Mouse (Mus musculus) hindbrain, embryonic 12.5 days (tissue): ENCODE results near the gene Lrfn3. TPM values are rescaled to one million over a fixed set of nuclear protein-coding genes. Genes with fewer than 3 reads are reported as not detected.

Experiments used
- ATAC-seq: fragments of 200-750 bp; cut with Nextera tagmentation; 2 replicates; pipeline ENCODE4 v1.8.0; 2017; ENCODE audit warnings: moderate TSS enrichment; ENCODE audit not compliant: low FRiP score
- H3K27ac ChIP-seq: fragments of 300-500 bp; sonication (generic); 2 replicates; pipeline ENCODE4 v1.5.1; 2016; ENCODE audit warnings: mild to moderate bottlenecking
- H3K27me3 ChIP-seq: fragments of 300-500 bp; sonication (generic); 2 replicates; pipeline ENCODE4 v1.6.1; 2016; ENCODE audit warnings: mild to moderate bottlenecking
- H3K36me3 ChIP-seq: fragments of 300-500 bp; sonication (generic); 2 replicates; pipeline ENCODE4 v1.6.1; 2016; ENCODE audit warnings: mild to moderate bottlenecking
- H3K4me1 ChIP-seq: fragments of 300-500 bp; sonication (generic); 2 replicates; pipeline ENCODE4 v1.6.1; 2016
- H3K4me2 ChIP-seq: fragments of 300-500 bp; sonication (generic); replicated peaks from 2 replicates; pipeline ENCODE4 v1.6.1; 2016; ENCODE audit warnings: mild to moderate bottlenecking
- H3K4me3 ChIP-seq: fragments of 300-500 bp; sonication (generic); 2 replicates; pipeline ENCODE4 v1.5.1; 2016; ENCODE audit warnings: mild to moderate bottlenecking
- H3K9ac ChIP-seq: fragments of 300-500 bp; sonication (generic); 2 replicates; pipeline ENCODE4 v1.6.1; 2016; ENCODE audit warnings: mild to moderate bottlenecking, moderate library complexity
- H3K9me3 ChIP-seq: fragments of 300-500 bp; sonication (generic); replicated peaks from 2 replicates; pipeline ENCODE4 v1.6.1; 2016; ENCODE audit warnings: mild to moderate bottlenecking
- WGBS: fragments of 180-500 bp; shearing (Covaris S2); methylation state at CpG from one replicate; pipeline ENCODE4 v1.1.7; 2016; 5-methylcytosine and 5-hydroxymethylcytosine counted together
- polyA plus RNA-seq: library from polyadenylated mRNA; unstranded; fragments of >200 nt; fragmentation: Nextera tagmentation; extraction: Ambion mirVana; gene quantifications from 2 replicates; pipeline ENCODE4 v1.2.1, GENCODE M21; 2016

The Lrfn3 gene
- polyA plus RNA-seq, 1 experiment from 2014 or later = 10.1 TPM

DNA sequence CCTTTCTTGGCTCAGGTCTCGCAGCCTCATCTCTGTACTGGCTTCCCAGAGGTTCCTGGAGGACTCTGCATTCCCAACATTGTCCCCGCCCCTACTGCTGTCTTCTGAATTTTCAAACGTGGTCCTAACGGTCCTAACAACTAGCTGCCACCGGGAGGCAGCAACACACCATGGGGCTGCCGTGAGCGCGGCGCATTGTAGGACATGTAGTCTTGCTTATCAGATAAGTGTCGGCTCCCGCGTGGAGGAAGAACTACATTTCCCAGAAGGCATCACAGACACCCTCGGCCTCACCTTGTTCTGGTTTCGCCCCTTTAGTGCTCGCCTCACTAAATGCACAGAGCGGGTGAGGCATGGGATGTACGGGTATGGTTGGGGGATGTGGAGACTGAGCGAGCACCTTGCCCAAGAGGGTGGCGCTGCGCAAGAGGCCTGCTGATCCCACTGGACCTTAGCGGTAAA, 11.0 kb upstream of the Lrfn3 start:
- peak overlapping the region; percentile 56; the same call in 1 of the 2 replicates for H3K9ac ChIP-seq
- H3K27ac ChIP-seq = peak overlapping the region; percentile 67; the same call in 1 of the 2 replicates
- H3K36me3 ChIP-seq = no peaks in the 10 kb centered on the region
- ATAC-seq = peak; percentile 98
- under 1% methylated on average over 21 of the region's 21 CpGs for WGBS
- H3K27me3 ChIP-seq = no peaks in the 10 kb centered on the region
- H3K9me3 ChIP-seq = no peaks in the 10 kb centered on the region
- H3K4me1 ChIP-seq = no peaks in the 10 kb centered on the region
- H3K4me2 ChIP-seq = peak overlapping the region; percentile 53
- peak overlapping the region; percentile 36 for H3K4me3 ChIP-seq

DNA sequence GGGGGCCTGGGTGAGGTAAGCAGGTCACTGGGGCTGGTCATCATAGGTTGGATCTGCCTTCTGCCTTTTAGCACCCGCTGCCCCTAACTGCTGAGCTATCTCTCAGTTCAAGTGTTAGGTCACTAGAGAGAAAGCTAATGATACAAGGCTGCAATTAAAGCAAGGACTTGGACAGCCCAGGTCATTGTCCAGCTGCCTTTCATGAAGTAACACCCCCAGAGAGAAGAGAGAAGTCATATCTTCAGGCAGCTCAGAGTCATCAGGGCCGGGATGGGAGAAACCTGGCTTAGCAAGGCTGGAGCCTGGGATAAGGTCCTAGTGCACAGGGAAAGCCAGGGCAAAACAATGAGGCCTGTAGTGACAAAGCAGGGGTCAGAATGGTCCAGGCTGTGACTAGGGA, 4.9 kb upstream of the Lrfn3 start:
- Histone ChIP-seq H3K9ac (no peak overlapping the region), H3K9me3 (no peaks in the 10 kb centered on the region), H3K4me1 (peaks cover 6% of the 10 kb centered on the region), H3K4me3 (no peak overlapping the region), H3K27ac (no peak overlapping the region), H3K4me2 (no peak overlapping the region), H3K27me3 (peaks cover 13% of the 10 kb centered on the region), H3K36me3 (no peaks in the 10 kb centered on the region)
- WGBS = 77% methylated on average over 2 of the region's 2 CpGs
- no peak for ATAC-seq

DNA sequence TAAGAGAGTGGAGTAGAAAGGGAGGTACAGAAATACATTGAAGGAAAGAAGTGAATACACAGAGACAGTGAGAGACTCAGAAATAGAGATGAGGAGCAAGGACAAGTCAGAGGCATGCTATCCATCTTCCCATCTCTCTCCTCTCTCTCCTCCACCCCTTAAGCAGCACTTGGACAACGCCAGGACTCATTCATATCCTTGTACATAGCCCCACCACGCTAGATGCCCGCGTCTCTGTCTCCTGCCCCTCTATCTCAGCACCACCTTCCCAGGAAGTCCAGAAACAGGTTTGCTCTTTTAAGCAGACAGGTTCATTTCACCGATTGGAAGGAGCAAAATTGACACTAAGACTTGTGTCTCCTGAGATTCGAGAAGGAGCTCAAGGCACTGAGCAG, 769 bp upstream of the Lrfn3 start:
- Histone ChIP-seq H3K4me3 (peak overlapping the region; percentile 84), H3K4me1 (peaks cover 41% of the 10 kb centered on the region), H3K27ac (no peak overlapping the region), H3K27me3 (peaks cover 13% of the 10 kb centered on the region), H3K9me3 (no peaks in the 10 kb centered on the region), H3K9ac (peak overlapping the region; percentile 97), H3K4me2 (peak overlapping the region; percentile 86), H3K36me3 (peaks cover 16% of the 10 kb centered on the region)
- peak; percentile 31; the same call in 1 of the 2 replicates for ATAC-seq
- 68% methylated on average over 6 of the region's 6 CpGs for WGBS

DNA sequence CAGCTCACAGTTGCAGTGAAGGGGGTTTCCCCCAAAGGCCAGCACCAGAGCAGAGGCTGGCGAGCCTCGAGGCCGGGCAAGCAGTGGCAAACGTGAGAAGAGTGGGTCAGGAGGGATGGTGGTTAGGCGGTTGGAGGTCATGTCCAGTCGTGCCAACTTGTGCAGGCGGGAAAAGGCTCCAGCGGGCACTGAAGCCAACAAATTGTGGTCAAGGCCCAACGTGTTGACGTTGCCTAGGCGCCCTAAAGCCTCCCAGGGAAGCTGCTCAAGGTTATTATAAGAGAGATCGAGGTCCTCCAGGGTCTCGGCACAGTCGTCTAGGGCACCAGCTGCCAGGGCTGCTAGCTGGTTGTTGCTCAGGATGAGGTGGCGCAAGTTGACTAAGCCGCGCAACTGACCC, 2.5 kb downstream of the Lrfn3 start:
- H3K27me3 ChIP-seq = peaks cover 10% of the 10 kb centered on the region
- H3K9ac ChIP-seq = no peak overlapping the region
- ATAC-seq = no peak
- WGBS = 92% methylated on average over 17 of the region's 17 CpGs
- no peaks in the 10 kb centered on the region for H3K9me3 ChIP-seq
- H3K4me1 ChIP-seq = peaks cover 47% of the 10 kb centered on the region
- no peak overlapping the region for H3K27ac ChIP-seq
- peaks cover 28% of the 10 kb centered on the region for H3K36me3 ChIP-seq
- peak overlapping the region; percentile 86; the same call in 1 of the 2 replicates for H3K4me2 ChIP-seq
- H3K4me3 ChIP-seq = no peak overlapping the region

DNA sequence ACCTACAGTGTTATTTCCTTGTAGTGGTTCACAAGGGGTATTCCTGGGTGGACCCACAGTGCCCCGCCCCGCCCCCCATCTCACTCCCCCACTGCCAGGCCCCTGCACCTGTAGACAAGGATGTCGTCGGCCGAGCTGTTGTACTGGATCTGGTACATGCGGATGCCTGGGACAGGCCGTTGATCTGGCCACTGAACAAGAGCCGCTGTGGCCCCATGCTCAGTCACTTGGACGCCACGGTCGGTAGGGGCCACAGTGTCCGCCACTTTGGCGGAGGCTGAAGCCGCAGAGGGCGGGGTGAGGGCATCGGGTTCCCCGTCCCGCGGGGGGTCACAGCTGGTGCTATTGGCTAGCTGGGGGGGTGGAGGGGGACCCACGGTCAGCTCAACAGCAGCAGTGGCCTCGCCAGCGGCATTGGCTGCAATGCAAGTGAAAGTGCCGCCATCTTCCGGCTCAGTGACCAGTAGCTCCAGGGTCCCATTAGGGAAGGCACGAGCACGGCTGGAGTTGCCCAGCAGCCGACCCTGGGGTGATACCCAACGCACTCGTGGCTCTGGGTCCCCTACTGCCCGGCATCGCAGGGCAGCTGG, 3.2 kb downstream of the Lrfn3 start:
- no peak for ATAC-seq
- no peaks in the 10 kb centered on the region for H3K9me3 ChIP-seq
- H3K27me3 ChIP-seq = peaks cover 5% of the 10 kb centered on the region
- peaks cover 51% of the 10 kb centered on the region for H3K4me1 ChIP-seq
- peak overlapping the region; percentile 43 for H3K4me2 ChIP-seq
- H3K9ac ChIP-seq = 0 out of 2 replicates have a peak overlapping the region, but pooled peaks have one; percentile 18
- peak overlapping the region; percentile 3; the same call in 1 of the 2 replicates for H3K4me3 ChIP-seq
- H3K27ac ChIP-seq = no peak overlapping the region
- 67% methylated on average over 31 of the region's 31 CpGs for WGBS
- H3K36me3 ChIP-seq = peaks cover 34% of the 10 kb centered on the region

DNA sequence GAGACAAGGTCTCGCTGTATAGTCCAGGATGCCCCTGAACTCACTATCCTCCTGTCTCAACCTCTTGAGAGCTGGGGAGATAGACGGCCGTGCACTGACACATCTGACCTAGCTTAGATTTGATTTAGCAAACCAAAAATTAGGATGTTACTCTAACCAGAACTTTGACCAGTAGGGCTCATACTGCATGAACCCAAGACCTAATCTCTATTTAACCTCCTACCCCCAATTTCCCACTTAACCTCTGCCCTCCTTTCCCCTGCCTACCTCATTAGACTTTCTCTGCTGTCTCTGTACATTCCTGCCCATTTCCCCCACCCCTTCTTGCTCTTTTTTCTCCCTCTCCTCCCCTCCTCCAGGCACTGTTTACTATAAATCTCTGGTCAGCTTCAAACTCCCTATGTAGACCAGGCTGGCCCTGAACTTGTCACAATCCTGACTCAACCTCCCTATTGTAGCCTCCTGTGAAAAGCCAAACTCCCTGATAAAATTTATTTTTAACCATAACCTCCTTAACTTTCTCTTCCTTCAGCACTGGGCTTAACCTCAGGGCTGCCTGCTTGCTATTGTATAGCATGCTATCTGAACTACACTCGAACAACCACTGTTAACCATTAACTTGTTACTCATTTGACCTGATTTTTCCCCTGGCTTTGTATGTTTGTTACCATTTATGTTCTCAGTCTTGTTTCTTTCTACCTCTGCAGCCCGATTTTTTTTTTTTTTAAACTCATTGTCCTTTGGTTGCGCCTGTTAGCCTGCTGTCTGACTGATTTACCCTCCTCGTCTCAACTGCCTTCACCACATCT, 4.0 kb downstream of the Lrfn3 start:
- Histone ChIP-seq H3K36me3 (peaks cover 34% of the 10 kb centered on the region), H3K9me3 (no peaks in the 10 kb centered on the region), H3K27me3 (no peaks in the 10 kb centered on the region), H3K4me1 (peaks cover 56% of the 10 kb centered on the region), H3K4me3 (no peak overlapping the region), H3K27ac (no peak overlapping the region), H3K9ac (0 out of 2 replicates have a peak overlapping the region, but pooled peaks have one; percentile 18), H3K4me2 (peak overlapping the region; percentile 43; the same call in 1 of the 2 replicates)
- ATAC-seq = no peak
- 68% methylated on average over 7 of the region's 7 CpGs for WGBS

DNA sequence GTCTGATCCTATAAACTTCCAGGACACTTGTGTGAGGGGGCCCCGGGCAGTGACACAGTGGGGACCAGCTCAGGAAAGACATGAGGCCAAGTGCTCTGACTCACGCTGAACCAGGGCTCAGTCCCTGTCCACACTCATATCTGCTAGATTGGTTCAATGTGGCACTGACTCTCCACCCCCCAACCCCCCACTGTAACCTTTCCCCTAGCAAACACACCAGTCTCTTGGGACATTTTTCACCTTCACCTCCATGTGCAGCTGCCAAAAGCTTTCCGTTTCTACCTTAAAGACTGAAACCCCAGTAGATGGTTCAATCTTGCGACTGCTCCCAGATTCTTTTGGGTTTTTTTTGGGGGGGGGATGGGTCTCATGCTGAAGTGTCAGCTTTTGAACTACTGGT, 8.5 kb downstream of the Lrfn3 start:
- peaks cover 19% of the 10 kb centered on the region for H3K4me1 ChIP-seq
- peaks cover 18% of the 10 kb centered on the region for H3K27me3 ChIP-seq
- 80% methylated on average over 4 of the region's 4 CpGs for WGBS
- no peak overlapping the region for H3K4me3 ChIP-seq
- no peak for ATAC-seq
- H3K9ac ChIP-seq = no peak overlapping the region; the same call in 1 of the 2 replicates
- H3K9me3 ChIP-seq = no peaks in the 10 kb centered on the region
- no peak overlapping the region for H3K4me2 ChIP-seq
- H3K27ac ChIP-seq = no peak overlapping the region
- H3K36me3 ChIP-seq = peaks cover 18% of the 10 kb centered on the region

DNA sequence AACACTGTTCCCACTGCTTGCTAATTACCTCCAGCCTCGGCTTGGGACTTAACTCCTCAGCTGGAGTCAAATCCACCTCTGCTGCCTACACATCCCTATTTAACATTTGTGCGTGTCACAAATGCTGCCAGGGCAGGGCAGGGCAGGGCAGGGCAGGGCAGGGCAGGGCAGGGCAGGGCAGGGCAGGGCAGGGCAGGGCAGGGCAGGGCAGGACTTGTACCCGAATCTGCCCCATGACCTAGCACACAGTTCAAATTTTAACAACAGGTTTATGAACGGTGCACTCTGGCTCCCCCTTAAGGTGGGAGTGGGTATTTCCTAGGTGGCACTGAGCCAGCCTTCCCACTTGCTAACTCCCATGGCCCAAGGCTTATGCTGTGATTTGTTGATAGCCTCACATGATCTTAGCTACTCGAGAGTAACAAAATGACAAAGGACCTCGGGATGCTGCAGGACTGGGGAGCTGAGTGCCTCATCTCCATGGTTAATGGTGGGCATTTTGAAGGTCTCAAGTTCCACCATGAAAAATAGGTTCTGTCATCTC, 9.2 kb downstream of the Lrfn3 start:
- no peak overlapping the region for H3K4me2 ChIP-seq
- no peak overlapping the region for H3K4me3 ChIP-seq
- H3K4me1 ChIP-seq = peaks cover 17% of the 10 kb centered on the region
- WGBS = 16% methylated on average over 6 of the region's 6 CpGs
- ATAC-seq = peak; percentile 58
- peaks cover 18% of the 10 kb centered on the region for H3K36me3 ChIP-seq
- H3K9ac ChIP-seq = no peak overlapping the region
- H3K27ac ChIP-seq = no peak overlapping the region
- H3K9me3 ChIP-seq = no peaks in the 10 kb centered on the region
- peaks cover 24% of the 10 kb centered on the region for H3K27me3 ChIP-seq

DNA sequence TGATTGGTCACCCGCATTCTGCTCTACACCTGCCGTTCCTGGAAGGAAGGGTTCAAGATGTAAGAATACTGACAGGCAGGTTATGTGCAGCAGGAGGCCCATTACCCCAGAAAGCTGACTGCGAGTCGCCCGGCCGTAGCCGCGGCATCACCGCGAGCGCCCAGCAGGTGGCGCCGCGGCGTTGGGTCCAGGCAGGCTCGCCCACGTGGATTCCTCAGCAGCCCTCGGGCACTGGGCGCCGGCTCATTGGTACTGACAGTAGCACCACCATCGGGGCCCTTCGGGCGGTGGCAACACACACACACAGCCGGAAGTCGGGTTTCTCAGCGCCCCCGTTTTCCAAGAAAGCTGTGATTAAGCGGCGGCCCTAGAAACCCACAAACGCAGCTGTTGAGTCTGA, 14.7 kb downstream of the Lrfn3 start:
- Histone ChIP-seq H3K9me3 (no peaks in the 10 kb centered on the region), H3K27me3 (peaks cover 48% of the 10 kb centered on the region), H3K9ac (no peak overlapping the region), H3K4me1 (no peaks in the 10 kb centered on the region), H3K4me3 (no peak overlapping the region), H3K4me2 (peak overlapping the region; percentile 33), H3K36me3 (no peaks in the 10 kb centered on the region), H3K27ac (no peak overlapping the region)
- ATAC-seq = peak; percentile 71
- 2% methylated on average over 30 of the region's 30 CpGs for WGBS

DNA sequence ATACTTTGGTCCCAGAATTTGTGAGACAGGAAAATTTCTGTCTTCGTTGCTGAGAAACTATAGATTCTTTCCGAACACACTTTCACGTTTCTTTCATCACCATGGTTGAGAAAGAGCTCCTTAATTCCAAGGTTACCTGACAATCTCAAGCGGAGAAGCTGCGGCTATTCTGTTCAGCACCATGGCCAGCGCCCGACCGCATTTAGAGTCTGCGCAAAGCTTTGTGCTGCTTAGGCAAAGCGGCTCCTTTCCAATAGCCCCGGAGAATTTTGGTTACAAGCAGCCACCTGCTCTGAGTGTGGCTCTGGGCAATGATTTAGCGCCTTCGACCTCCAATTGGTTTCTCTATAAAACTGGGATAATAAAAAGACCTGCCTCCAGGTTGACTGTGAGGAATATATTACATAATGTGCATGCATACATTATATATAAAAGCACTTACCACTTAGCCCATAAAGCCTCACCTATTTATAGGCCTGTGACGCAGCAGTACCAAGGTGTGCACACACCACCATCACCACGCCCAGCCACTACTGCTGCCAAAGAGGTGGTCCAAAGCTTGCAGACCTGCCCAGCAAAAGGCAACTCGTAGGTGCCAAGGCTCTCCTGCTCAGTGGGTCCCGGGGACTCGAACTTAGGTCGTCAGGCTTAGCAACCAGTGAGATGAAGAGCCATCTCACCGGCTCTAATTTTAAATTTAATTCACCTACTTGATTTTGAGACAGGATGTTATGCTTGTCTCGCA, 15.8 kb downstream of the Lrfn3 start:
- Histone ChIP-seq H3K4me3 (no peak overlapping the region), H3K27ac (no peak overlapping the region), H3K9me3 (no peaks in the 10 kb centered on the region), H3K4me1 (no peaks in the 10 kb centered on the region), H3K9ac (no peak overlapping the region), H3K36me3 (no peaks in the 10 kb centered on the region), H3K4me2 (no peak overlapping the region), H3K27me3 (peaks cover 48% of the 10 kb centered on the region)
- WGBS = 30% methylated on average over 21 of the region's 21 CpGs
- no peak for ATAC-seq

DNA sequence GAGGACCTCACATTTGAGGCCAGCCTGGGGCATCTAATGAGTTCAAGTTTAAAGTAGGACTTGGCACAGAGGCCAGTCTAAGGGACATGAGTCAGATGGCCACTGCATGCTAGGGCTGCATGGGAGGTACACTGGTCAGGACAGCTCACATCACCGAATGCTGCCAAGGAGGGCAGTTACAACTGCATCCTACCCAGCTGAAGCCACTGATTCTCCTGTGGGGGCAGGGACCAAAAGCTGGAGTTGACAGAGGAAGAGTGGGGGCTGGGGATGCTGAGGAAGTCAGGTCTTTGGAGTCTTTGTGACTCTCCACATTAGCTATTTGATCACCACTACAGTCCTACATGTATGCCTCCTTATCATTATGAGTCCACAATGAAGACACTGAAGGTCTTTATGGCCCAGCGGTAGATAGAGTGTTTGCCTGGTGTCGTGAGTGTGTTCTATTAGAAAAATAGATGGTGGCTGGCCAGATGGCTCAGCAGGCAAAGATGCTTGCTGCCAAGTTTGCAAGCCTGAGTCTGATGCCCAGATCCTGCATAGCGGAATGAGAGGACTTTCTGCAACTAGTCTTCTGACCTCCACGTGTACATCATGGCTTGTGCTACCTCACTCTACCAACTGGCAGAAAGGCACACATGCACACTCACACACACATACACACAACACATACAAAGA, 23.0 kb downstream of the Lrfn3 start:
- Histone ChIP-seq H3K9ac (no peak overlapping the region), H3K4me3 (no peak overlapping the region), H3K9me3 (no peaks in the 10 kb centered on the region), H3K27me3 (peaks cover 19% of the 10 kb centered on the region), H3K36me3 (no peaks in the 10 kb centered on the region), H3K4me1 (no peaks in the 10 kb centered on the region), H3K4me2 (no peak overlapping the region), H3K27ac (no peak overlapping the region)
- WGBS = 75% methylated on average over 5 of the region's 5 CpGs
- no peak for ATAC-seq
